Mouse (Mus musculus) forebrain, embryonic 16.5 days (tissue): ENCODE results near the gene Psmc6. TPM values are rescaled to one million over a fixed set of nuclear protein-coding genes. Genes with fewer than 3 reads are reported as not detected.

Experiments
- ATAC-seq: fragments of 200-750 bp; cut with Nextera tagmentation; 2 replicates; pipeline ENCODE4 v1.8.0; 2017; ENCODE audit warnings: mild to moderate bottlenecking, moderate library complexity
- H3K27ac ChIP-seq: fragments of 300-500 bp; sonication (generic); 2 replicates; pipeline ENCODE4 v1.5.1; 2014; ENCODE audit warnings: low read length, control low read depth
- H3K27me3 ChIP-seq: fragments of 300-500 bp; sonication (generic); replicated peaks from 2 replicates; pipeline ENCODE4 v1.6.1; 2014; ENCODE audit warnings: low read length; ENCODE audit not compliant: control insufficient read depth, insufficient read depth
- H3K36me3 ChIP-seq: fragments of 300-500 bp; sonication (generic); 2 replicates; pipeline ENCODE4 v1.6.1; 2014; ENCODE audit not compliant: control insufficient read depth, insufficient read depth
- H3K4me1 ChIP-seq: fragments of 300-500 bp; sonication (generic); replicated peaks from 2 replicates; pipeline ENCODE4 v1.6.1; 2014; ENCODE audit warnings: low read length; ENCODE audit not compliant: control insufficient read depth, insufficient read depth
- H3K4me2 ChIP-seq: fragments of 300-500 bp; sonication (generic); 2 replicates; pipeline ENCODE4 v1.6.1; 2014; ENCODE audit warnings: mild to moderate bottlenecking, low read length, control low read depth
- H3K4me3 ChIP-seq: fragments of 300-500 bp; sonication (generic); replicated peaks from 2 replicates; pipeline ENCODE4 v1.5.1; 2014; ENCODE audit warnings: mild to moderate bottlenecking, low read length, control low read depth
- H3K9ac ChIP-seq: fragments of 300-500 bp; sonication (generic); replicated peaks from 2 replicates; pipeline ENCODE4 v1.6.1; 2014; ENCODE audit warnings: low read depth, low read length, control low read depth
- H3K9me3 ChIP-seq: fragments of 300-500 bp; sonication (generic); 2 replicates; pipeline ENCODE4 v1.6.1; 2016; ENCODE audit warnings: low read length; ENCODE audit not compliant: control insufficient read depth
- WGBS: fragments of 180-500 bp; shearing (Covaris S2); extraction: QIAGEN DNeasy Blood & Tissue Kit; methylation state at CpG from one replicate; pipeline ENCODE4 v1.1.7; 2014; 5-methylcytosine and 5-hydroxymethylcytosine counted together
- polyA plus RNA-seq: library from polyadenylated mRNA; unstranded; fragments of >200 nt; fragmentation: Nextera tagmentation; extraction: Ambion mirVana; gene quantifications from 2 replicates; pipeline ENCODE4 v1.2.1, GENCODE M21; 2015

Psmc6 gene
- polyA plus RNA-seq, 1 experiment from 2014 or later = 163 TPM

DNA sequence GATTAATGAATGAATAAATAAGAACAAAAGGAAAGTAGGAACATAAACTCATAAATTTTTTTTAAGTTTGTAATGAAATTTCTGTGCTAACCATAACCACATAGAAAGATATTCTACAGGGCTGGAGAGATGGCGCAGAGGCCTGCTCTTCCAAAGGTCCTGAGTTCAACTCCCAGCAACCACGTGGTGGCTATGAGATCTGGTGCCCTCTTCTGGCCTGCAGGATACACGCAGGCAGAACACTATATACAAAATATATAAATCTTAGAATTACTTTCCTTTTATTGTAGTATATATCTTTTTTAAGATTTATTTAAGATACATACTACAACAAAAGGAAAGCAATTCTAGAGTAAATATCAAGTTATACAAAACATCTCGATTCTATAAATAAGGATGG, 53.3 kb downstream of the Psmc6 start:
- Histone ChIP-seq H3K9me3 (no peaks in the 10 kb centered on the region), H3K9ac (no peak overlapping the region), H3K27ac (no peak overlapping the region), H3K4me1 (peaks cover 3% of the 10 kb centered on the region; the same call in 1 of the 2 replicates), H3K4me3 (no peak overlapping the region), H3K27me3 (no peaks in the 10 kb centered on the region), H3K4me2 (no peak overlapping the region), H3K36me3 (peaks cover 13% of the 10 kb centered on the region; the same call in 1 of the 2 replicates)
- 79% methylated on average over 4 of the region's 4 CpGs for WGBS
- ATAC-seq = no peak

DNA sequence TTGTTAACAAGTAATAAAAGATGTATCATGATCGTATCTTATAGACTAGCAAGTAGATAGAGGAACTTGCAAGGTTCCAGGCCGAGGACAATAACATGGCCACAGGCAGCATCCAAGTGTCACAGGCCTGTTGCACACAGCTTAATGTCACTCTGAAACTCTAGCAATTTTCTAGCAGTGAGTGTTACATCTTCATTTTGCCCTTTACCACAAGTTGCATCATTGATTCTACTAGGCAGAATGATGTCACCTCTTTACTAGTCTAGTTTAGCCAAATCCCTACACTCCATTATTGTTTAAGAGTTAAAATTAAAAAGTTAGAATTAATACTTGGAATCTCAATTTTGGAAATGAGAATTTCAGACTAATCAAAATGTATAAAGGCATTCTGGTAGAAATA, 56.0 kb downstream of the Psmc6 start:
- Histone ChIP-seq H3K36me3 (peaks cover 5% of the 10 kb centered on the region; the same call in 1 of the 2 replicates), H3K9me3 (no peaks in the 10 kb centered on the region), H3K4me3 (no peak overlapping the region), H3K4me2 (no peak overlapping the region), H3K4me1 (peaks cover 6% of the 10 kb centered on the region; the same call in 1 of the 2 replicates), H3K27me3 (no peaks in the 10 kb centered on the region), H3K9ac (no peak overlapping the region), H3K27ac (no peak overlapping the region)
- no peak for ATAC-seq
- 94% methylated on average over 2 of the region's 2 CpGs for WGBS

DNA sequence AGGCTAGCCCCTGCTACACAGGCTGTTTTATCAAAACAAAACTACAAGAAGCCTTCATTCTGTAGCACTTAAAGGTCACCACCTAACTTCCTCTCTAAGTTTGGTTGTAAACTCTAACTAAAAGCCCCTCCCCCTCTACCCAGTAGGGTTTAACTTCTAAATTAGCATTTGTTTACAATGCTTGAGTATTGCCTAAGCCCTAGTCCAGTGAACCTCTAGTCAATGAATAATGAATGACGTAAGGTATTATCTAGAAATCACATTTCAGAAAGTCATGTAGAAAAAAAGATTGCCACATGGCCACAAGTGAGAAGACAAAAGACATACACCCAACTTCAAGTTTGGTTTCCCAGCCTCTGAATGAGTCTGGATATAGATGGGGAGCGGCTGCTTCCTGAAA, 57.9 kb downstream of the Psmc6 start:
- Histone ChIP-seq H3K4me2 (peak overlapping the region; percentile 67), H3K27ac (no peak overlapping the region), H3K36me3 (0 out of 2 replicates have a peak, but pooled peaks cover 2% of the 10 kb centered on the region), H3K27me3 (no peaks in the 10 kb centered on the region), H3K9ac (no peak overlapping the region), H3K9me3 (no peaks in the 10 kb centered on the region), H3K4me3 (peak overlapping the region; percentile 63), H3K4me1 (peaks cover 6% of the 10 kb centered on the region; the same call in 1 of the 2 replicates)
- 32% methylated on average over 2 of the region's 2 CpGs for WGBS
- ATAC-seq = no peak

DNA sequence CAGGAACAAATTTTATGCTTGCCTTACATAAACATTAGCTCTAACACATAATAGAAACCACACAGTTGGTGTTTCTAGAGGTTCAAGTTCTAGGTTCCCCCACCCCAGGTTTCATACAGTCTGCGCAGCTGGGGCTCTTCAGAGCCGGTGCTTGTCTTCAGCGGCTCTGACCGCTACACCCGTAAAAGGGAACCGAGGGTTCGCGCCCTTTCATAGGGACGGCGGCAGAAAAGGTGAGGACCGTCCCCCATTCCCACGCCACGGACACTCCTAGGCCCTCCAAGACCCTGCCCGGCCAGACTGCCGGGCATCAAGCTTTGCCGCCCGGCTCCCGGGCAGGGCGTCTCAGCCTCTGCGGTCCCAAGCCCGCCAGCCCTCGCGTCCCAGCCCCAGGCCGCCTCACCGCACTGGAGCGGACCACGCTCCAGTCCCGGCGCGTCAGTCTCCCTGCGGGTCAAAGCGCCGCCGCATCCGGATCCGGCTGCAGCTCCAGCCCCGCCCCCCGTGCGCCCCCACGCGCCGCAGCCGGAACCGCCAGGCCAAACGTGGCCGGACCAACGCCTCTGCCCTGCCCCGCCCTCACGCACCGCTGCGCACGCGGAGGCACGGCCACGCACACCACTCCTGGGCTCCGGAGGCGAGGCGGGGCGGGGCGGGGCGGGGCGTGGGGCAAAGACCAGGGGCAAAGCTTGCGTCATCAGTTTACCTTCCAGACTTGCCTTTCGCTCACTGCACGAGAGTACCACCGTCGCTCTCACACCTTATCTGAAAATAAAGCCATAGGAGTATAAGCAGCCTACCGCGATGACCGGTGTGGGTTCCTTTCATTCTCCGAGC, 59.0 kb downstream of the Psmc6 start:
- Histone ChIP-seq H3K4me3 (peak overlapping the region; percentile 63), H3K9me3 (no peaks in the 10 kb centered on the region), H3K9ac (peak overlapping the region; percentile 78), H3K4me2 (peak overlapping the region; percentile 67), H3K4me1 (peaks cover 6% of the 10 kb centered on the region; the same call in 1 of the 2 replicates), H3K27me3 (no peaks in the 10 kb centered on the region), H3K27ac (peak overlapping the region; percentile 45), H3K36me3 (no peaks in the 10 kb centered on the region)
- WGBS = under 1% methylated on average over 52 of the region's 71 CpGs
- ATAC-seq = peak; percentile 92

DNA sequence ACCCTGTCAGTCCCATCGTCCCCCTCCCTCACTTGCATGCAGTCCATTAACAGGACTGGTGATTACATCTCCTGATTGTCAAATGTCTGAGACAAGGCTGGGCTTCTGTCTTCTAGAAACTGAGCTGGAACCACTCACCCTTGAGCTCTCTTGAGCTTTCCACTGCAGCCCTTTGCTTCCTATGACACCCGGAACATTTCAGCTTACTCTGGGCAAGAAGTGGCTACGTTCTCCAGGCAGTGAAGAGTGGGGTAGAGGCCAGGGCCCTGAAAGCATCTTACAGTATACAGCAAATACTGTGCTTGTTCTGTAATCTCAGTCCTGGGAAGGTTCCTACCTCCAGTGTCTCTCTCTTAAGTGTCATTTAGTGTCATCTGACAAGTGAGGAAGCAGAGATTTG, 59.6 kb downstream of the Psmc6 start:
- peak; percentile 43; the same call in 1 of the 2 replicates for ATAC-seq

More for the DNA sequence above, 59.6 kb downstream of the Psmc6 start:
- H3K4me1 ChIP-seq = peaks cover 6% of the 10 kb centered on the region; the same call in 1 of the 2 replicates
- H3K4me2 ChIP-seq = peak overlapping the region; percentile 67
- WGBS = 23% methylated on average over 3 of the region's 3 CpGs
- H3K9ac ChIP-seq = peak overlapping the region; percentile 78
- no peaks in the 10 kb centered on the region for H3K36me3 ChIP-seq
- H3K27ac ChIP-seq = peak overlapping the region; percentile 45
- H3K4me3 ChIP-seq = peak overlapping the region; percentile 63
- no peaks in the 10 kb centered on the region for H3K9me3 ChIP-seq
- no peaks in the 10 kb centered on the region for H3K27me3 ChIP-seq

Other genes with a start within 250 kb of the Psmc6 start
- 10.8 and 15.1 TPM in 2 replicates for gene Gpr137c, start 110.1 kb upstream of the Psmc6 start, polyA plus RNA-seq
- 44.0 and 44.2 TPM in 2 replicates for gene Txndc16, start 109.5 kb upstream of the Psmc6 start, polyA plus RNA-seq
- 19.3 and 21.1 TPM in 2 replicates for gene Ero1l, start 11.0 kb upstream of the Psmc6 start, polyA plus RNA-seq
- gene Styx, start 21.3 kb downstream of the Psmc6 start, polyA plus RNA-seq = 59.2 and 64.2 TPM in 2 replicates
- gene Gnpnat1, start 75.1 kb downstream of the Psmc6 start, polyA plus RNA-seq = 24.8 and 27.2 TPM in 2 replicates
- 58.4 and 58.6 TPM in 2 replicates for gene Fermt2, start 200.3 kb downstream of the Psmc6 start, polyA plus RNA-seq